Mouse (Mus musculus): Measurements from ENCODE around the gene Tada3.

- TF ChIP-seq POLR2A (IDR thresholded peaks at IDR 0.05; ENCODE audit: low read depth, low read length) (no peak), CTCF (IDR thresholded peaks at IDR 0.05; ENCODE audit: extremely low read depth, insufficient read depth, insufficient read length, insufficient replicate concordance) (no peak)
Measured at GRCm38 (mm10) chr6:113351161-113351560, 26.5 kb downstream of the Tada3 start.

Data from spleen, adult 2 months (tissue).